Mouse (Mus musculus): Measurements from ENCODE around the gene Tifa. TPM values are rescaled to one million over a fixed set of nuclear protein-coding genes. Genes with fewer than 3 reads are reported as not detected.

The Tifa gene
- polyA plus RNA-seq (2014; fragmentation: Nextera tagmentation; extraction: Ambion mirVana), result 3.3 and 3.4 TPM in 2 replicates

GRCm38 (mm10) chr3:127789500-127790191, at the start of gene Tifa:
Gene Tifa, plus strand, starts transcription at chr3:127789805.
- ATAC-seq (replicated peaks; ENCODE audit: insufficient number of reproducible peaks, low FRiP score, low TSS enrichment), result peak; percentile 76
- H3K9me3 ChIP-seq (replicated peaks; ENCODE audit: control insufficient read depth, low read length), result no peaks in the 10 kb centered on the region
- peak within 1 kb of the TSS; percentile 65 for H3K4me3 ChIP-seq (ENCODE audit: low read depth, low read length)
- peaks cover 9% of the 10 kb centered on the region; the same call in 1 of the 2 replicates for H3K4me1 ChIP-seq (ENCODE audit: control insufficient read depth, insufficient read depth, low read length)
- peaks cover 20% of the 10 kb centered on the region for H3K27me3 ChIP-seq (ENCODE audit: control insufficient read depth, insufficient read depth, low read length)
- peak within 1 kb of the TSS; percentile 72 for H3K9ac ChIP-seq (ENCODE audit: low read depth, low read length)
- WGBS (ENCODE audit: insufficient replicate concordance), result under 1% methylated on average over 44 of the region's 44 CpGs
- peak within 1 kb of the TSS; percentile 98 for H3K4me2 ChIP-seq
- H3K27ac ChIP-seq (ENCODE audit: low read depth, low read length), result no peak within 1 kb of the TSS
- H3K36me3 ChIP-seq (ENCODE audit: control insufficient read depth, insufficient read depth, low read length), result no peaks in the 10 kb centered on the region

GRCm38 (mm10) chr3:127741473-127741872, 48.1 kb upstream of the Tifa start:
- 88% methylated on average over 3 of the region's 3 CpGs for WGBS (ENCODE audit: insufficient replicate concordance)
- ATAC-seq (replicated peaks; ENCODE audit: insufficient number of reproducible peaks, low FRiP score, low TSS enrichment), result no peak
- no peaks in the 10 kb centered on the region for H3K36me3 ChIP-seq (ENCODE audit: control insufficient read depth, insufficient read depth, low read length)

GRCm38 (mm10) chr3:127743614-127744365, 45.8 kb upstream of the Tifa start:
- Histone ChIP-seq H3K4me3 (ENCODE audit: low read depth, low read length) (no peak overlapping the region), H3K36me3 (ENCODE audit: control insufficient read depth, insufficient read depth, low read length) (no peaks in the 10 kb centered on the region), H3K27me3 (ENCODE audit: control insufficient read depth, insufficient read depth, low read length) (peaks cover 24% of the 10 kb centered on the region), H3K4me2 (no peak overlapping the region), H3K4me1 (ENCODE audit: control insufficient read depth, insufficient read depth, low read length) (no peaks in the 10 kb centered on the region), H3K27ac (ENCODE audit: low read depth, low read length) (no peak overlapping the region), H3K9me3 (replicated peaks; ENCODE audit: control insufficient read depth, low read length) (no peaks in the 10 kb centered on the region), H3K9ac (ENCODE audit: low read depth, low read length) (no peak overlapping the region)
- ATAC-seq (replicated peaks; ENCODE audit: insufficient number of reproducible peaks, low FRiP score, low TSS enrichment), result no peak
- 72% methylated on average over 14 of the region's 14 CpGs for WGBS (ENCODE audit: insufficient replicate concordance)

More at GRCm38 (mm10) chr3:127741473-127741872, 48.1 kb upstream of the Tifa start:
- Histone ChIP-seq H3K9ac (ENCODE audit: low read depth, low read length) (no peak overlapping the region), H3K4me3 (ENCODE audit: low read depth, low read length) (no peak overlapping the region), H3K9me3 (replicated peaks; ENCODE audit: control insufficient read depth, low read length) (no peaks in the 10 kb centered on the region), H3K27me3 (ENCODE audit: control insufficient read depth, insufficient read depth, low read length) (peaks cover 12% of the 10 kb centered on the region), H3K4me2 (no peak overlapping the region), H3K4me1 (ENCODE audit: control insufficient read depth, insufficient read depth, low read length) (no peaks in the 10 kb centered on the region), H3K27ac (ENCODE audit: low read depth, low read length) (no peak overlapping the region)

GRCm38 (mm10) chr3:127745504-127745903, 44.1 kb upstream of the Tifa start:
- ATAC-seq (replicated peaks; ENCODE audit: insufficient number of reproducible peaks, low FRiP score, low TSS enrichment), result no peak

GRCm38 (mm10) chr3:127745911-127746640, 43.5 kb upstream of the Tifa start:
- no peak for ATAC-seq (replicated peaks; ENCODE audit: insufficient number of reproducible peaks, low FRiP score, low TSS enrichment)
- H3K27me3 ChIP-seq (ENCODE audit: control insufficient read depth, insufficient read depth, low read length), result peaks cover 28% of the 10 kb centered on the region
- no peak overlapping the region for H3K4me3 ChIP-seq (ENCODE audit: low read depth, low read length)

More at GRCm38 (mm10) chr3:127745504-127745903, 44.1 kb upstream of the Tifa start:
- Histone ChIP-seq H3K4me3 (ENCODE audit: low read depth, low read length) (no peak overlapping the region), H3K4me1 (ENCODE audit: control insufficient read depth, insufficient read depth, low read length) (no peaks in the 10 kb centered on the region), H3K9me3 (replicated peaks; ENCODE audit: control insufficient read depth, low read length) (no peaks in the 10 kb centered on the region), H3K36me3 (ENCODE audit: control insufficient read depth, insufficient read depth, low read length) (no peaks in the 10 kb centered on the region), H3K27ac (ENCODE audit: low read depth, low read length) (no peak overlapping the region), H3K4me2 (no peak overlapping the region), H3K9ac (ENCODE audit: low read depth, low read length) (no peak overlapping the region), H3K27me3 (ENCODE audit: control insufficient read depth, insufficient read depth, low read length) (peaks cover 28% of the 10 kb centered on the region)
- WGBS (ENCODE audit: insufficient replicate concordance), result 28% methylated on average over 6 of the region's 6 CpGs

GRCm38 (mm10) chr3:127748644-127749043, 41.0 kb upstream of the Tifa start:
- H3K4me2 ChIP-seq, result no peak overlapping the region
- H3K4me1 ChIP-seq (ENCODE audit: control insufficient read depth, insufficient read depth, low read length), result no peaks in the 10 kb centered on the region
- no peak overlapping the region for H3K4me3 ChIP-seq (ENCODE audit: low read depth, low read length)
- no peak overlapping the region for H3K27ac ChIP-seq (ENCODE audit: low read depth, low read length)
- no peak overlapping the region for H3K9ac ChIP-seq (ENCODE audit: low read depth, low read length)
- WGBS (ENCODE audit: insufficient replicate concordance), result 56% methylated on average over 4 of the region's 4 CpGs
- peaks cover 30% of the 10 kb centered on the region for H3K27me3 ChIP-seq (ENCODE audit: control insufficient read depth, insufficient read depth, low read length)
- H3K9me3 ChIP-seq (replicated peaks; ENCODE audit: control insufficient read depth, low read length), result no peaks in the 10 kb centered on the region
- no peak for ATAC-seq (replicated peaks; ENCODE audit: insufficient number of reproducible peaks, low FRiP score, low TSS enrichment)
- H3K36me3 ChIP-seq (ENCODE audit: control insufficient read depth, insufficient read depth, low read length), result no peaks in the 10 kb centered on the region

More at GRCm38 (mm10) chr3:127745911-127746640, 43.5 kb upstream of the Tifa start:
- Histone ChIP-seq H3K4me2 (no peak overlapping the region), H3K4me1 (ENCODE audit: control insufficient read depth, insufficient read depth, low read length) (no peaks in the 10 kb centered on the region), H3K9ac (ENCODE audit: low read depth, low read length) (no peak overlapping the region), H3K27ac (ENCODE audit: low read depth, low read length) (no peak overlapping the region), H3K36me3 (ENCODE audit: control insufficient read depth, insufficient read depth, low read length) (no peaks in the 10 kb centered on the region), H3K9me3 (replicated peaks; ENCODE audit: control insufficient read depth, low read length) (no peaks in the 10 kb centered on the region)
- 15% methylated on average over 16 of the region's 16 CpGs for WGBS (ENCODE audit: insufficient replicate concordance)

- ATAC-seq (replicated peaks; ENCODE audit: insufficient number of reproducible peaks, low FRiP score, low TSS enrichment), result no peak
- Histone ChIP-seq H3K9ac (ENCODE audit: low read depth, low read length) (no peak overlapping the region), H3K27me3 (ENCODE audit: control insufficient read depth, insufficient read depth, low read length) (peaks cover 35% of the 10 kb centered on the region), H3K4me3 (ENCODE audit: low read depth, low read length) (no peak overlapping the region), H3K36me3 (ENCODE audit: control insufficient read depth, insufficient read depth, low read length) (no peaks in the 10 kb centered on the region), H3K4me1 (ENCODE audit: control insufficient read depth, insufficient read depth, low read length) (no peaks in the 10 kb centered on the region), H3K27ac (ENCODE audit: low read depth, low read length) (no peak overlapping the region), H3K9me3 (replicated peaks; ENCODE audit: control insufficient read depth, low read length) (no peaks in the 10 kb centered on the region), H3K4me2 (peak overlapping the region; percentile 54)
- WGBS (ENCODE audit: insufficient replicate concordance), result 30% methylated on average over 9 of the region's 9 CpGs
Observed at GRCm38 (mm10) chr3:127749266-127749665, 40.3 kb upstream of the Tifa start.

- Histone ChIP-seq H3K4me2 (peak overlapping the region; percentile 22), H3K27me3 (ENCODE audit: control insufficient read depth, insufficient read depth, low read length) (peaks cover 42% of the 10 kb centered on the region), H3K4me1 (ENCODE audit: control insufficient read depth, insufficient read depth, low read length) (no peaks in the 10 kb centered on the region), H3K4me3 (ENCODE audit: low read depth, low read length) (no peak overlapping the region), H3K9me3 (replicated peaks; ENCODE audit: control insufficient read depth, low read length) (no peaks in the 10 kb centered on the region), H3K9ac (ENCODE audit: low read depth, low read length) (no peak overlapping the region), H3K36me3 (ENCODE audit: control insufficient read depth, insufficient read depth, low read length) (no peaks in the 10 kb centered on the region), H3K27ac (ENCODE audit: low read depth, low read length) (no peak overlapping the region)
- no peak for ATAC-seq (replicated peaks; ENCODE audit: insufficient number of reproducible peaks, low FRiP score, low TSS enrichment)
- WGBS (ENCODE audit: insufficient replicate concordance), result 23% methylated on average over 12 of the region's 12 CpGs
Observed at GRCm38 (mm10) chr3:127749981-127750562, 39.5 kb upstream of the Tifa start.

Measured in heart, embryonic 11.5 days (tissue).